Mouse (Mus musculus): ENCODE results near the gene Dnaja2. TPM values are rescaled to one million over a fixed set of nuclear protein-coding genes. Genes with fewer than 3 reads are reported as not detected.

Gene Dnaja2
- total and polyA plus RNA-seq, 3 experiments = 81.1 to 137 (median 105) TPM

GRCm38 (mm10) chr8:85563336-85563735 is 8.2 kb upstream of the Dnaja2 start:
- TF ChIP-seq CTCF (IDR thresholded peaks at IDR 0.05; ENCODE audit: low read depth, low read length) = no peak
- no peak for TF ChIP-seq GATA2 (IDR thresholded peaks at IDR 0.05; ENCODE audit: borderline replicate concordance, low read depth, low read length)
- no peak for TF ChIP-seq POLR2AphosphoS5 (IDR thresholded peaks at IDR 0.05; ENCODE audit: insufficient replicate concordance, low read depth, low read length)
- TF ChIP-seq GATA1 (IDR thresholded peaks at IDR 0.05; ENCODE audit: borderline replicate concordance, low read length) = no peak
- no peak for TF ChIP-seq TAL1 (conservative IDR thresholded peaks at IDR 0.05; ENCODE audit: low read depth, low read length)
- DNase-seq (ENCODE audit: low spot score) (no peak), ATAC-seq (ENCODE audit: extremely low read depth, insufficient number of reproducible peaks, low FRiP score, poor library complexity, severe bottlenecking) (no peak)
- Histone ChIP-seq H3K4me3 (ENCODE audit: low read depth, low read length) (no peak overlapping the region), H3K27me3 (ENCODE audit: insufficient read depth, low read length) (no peaks in the 10 kb centered on the region), H3K4me1 (ENCODE audit: insufficient read depth, low read depth, low read length) (peaks cover 22% of the 10 kb centered on the region), H3K36me3 (replicated peaks) (no peaks in the 10 kb centered on the region), H3K9me3 (replicated peaks) (no peaks in the 10 kb centered on the region)

GRCm38 (mm10) chr8:85559966-85560365 is 4.8 kb upstream of the Dnaja2 start:
- Histone ChIP-seq H3K36me3 (replicated peaks) (no peaks in the 10 kb centered on the region), H3K4me3 (ENCODE audit: low read depth, low read length) (no peak overlapping the region), H3K27me3 (ENCODE audit: insufficient read depth, low read length) (no peaks in the 10 kb centered on the region), H3K9me3 (replicated peaks) (no peaks in the 10 kb centered on the region), H3K4me1 (ENCODE audit: insufficient read depth, low read depth, low read length) (peaks cover 36% of the 10 kb centered on the region)
- no peak for ATAC-seq (ENCODE audit: extremely low read depth, insufficient number of reproducible peaks, low FRiP score, poor library complexity, severe bottlenecking)
- DNase-seq (ENCODE audit: low spot score) = no peak
- TF ChIP-seq GATA2 (IDR thresholded peaks at IDR 0.05; ENCODE audit: borderline replicate concordance, low read depth, low read length) (no peak), GATA1 (IDR thresholded peaks at IDR 0.05; ENCODE audit: borderline replicate concordance, low read length) (no peak), POLR2AphosphoS5 (IDR thresholded peaks at IDR 0.05; ENCODE audit: insufficient replicate concordance, low read depth, low read length) (no peak), TAL1 (conservative IDR thresholded peaks at IDR 0.05; ENCODE audit: low read depth, low read length) (no peak), CTCF (IDR thresholded peaks at IDR 0.05; ENCODE audit: low read depth, low read length) (no peak)

DNA sequence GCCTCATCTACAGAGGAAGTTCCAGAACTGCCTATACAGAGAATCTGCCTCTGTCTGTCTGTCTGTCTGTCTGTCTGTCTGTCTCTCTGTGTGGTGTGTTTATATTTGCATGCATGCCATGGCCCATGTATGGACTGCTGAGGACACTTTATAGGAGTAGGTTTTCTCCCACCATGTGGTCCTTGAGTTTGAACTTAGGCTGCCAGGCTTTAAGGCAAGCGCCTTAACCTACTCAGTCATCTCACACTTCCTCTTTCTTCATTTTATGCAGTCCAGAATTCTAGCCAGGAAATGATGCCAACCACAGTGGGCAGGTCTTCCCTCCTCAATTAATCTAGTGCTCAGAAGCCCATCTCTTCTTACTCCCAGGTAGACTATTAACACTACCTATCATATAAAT is 4.1 kb upstream of the Dnaja2 start:
- H3K27me3 ChIP-seq (ENCODE audit: insufficient read depth, low read length) = no peaks in the 10 kb centered on the region

DNA sequence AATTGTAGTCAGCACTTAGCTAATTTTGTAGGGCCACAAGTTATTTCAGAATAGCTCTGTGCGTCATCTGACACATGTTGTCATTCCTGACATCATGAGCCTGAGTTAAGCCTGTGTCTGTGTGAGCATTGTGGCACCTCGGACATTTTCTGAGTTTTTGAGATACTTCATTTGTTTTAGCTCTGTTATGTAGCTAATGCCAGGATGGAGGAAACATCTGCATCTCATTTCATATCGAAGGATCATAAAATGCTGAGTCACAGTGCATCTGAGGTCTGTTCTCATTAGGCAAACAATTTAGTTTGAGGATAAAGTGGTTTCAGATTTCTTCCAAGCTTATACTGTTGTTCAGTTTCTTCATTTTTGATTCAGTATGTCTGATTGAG is 2.5 kb upstream of the Dnaja2 start:
- Histone ChIP-seq H3K9me3 (replicated peaks) (no peaks in the 10 kb centered on the region), H3K36me3 (replicated peaks) (peaks cover 9% of the 10 kb centered on the region), H3K4me3 (ENCODE audit: low read depth, low read length) (no peak overlapping the region), H3K4me1 (ENCODE audit: insufficient read depth, low read depth, low read length) (peaks cover 40% of the 10 kb centered on the region), H3K27me3 (ENCODE audit: insufficient read depth, low read length) (no peaks in the 10 kb centered on the region)
- DNase-seq (ENCODE audit: low spot score) (no peak), ATAC-seq (ENCODE audit: extremely low read depth, insufficient number of reproducible peaks, low FRiP score, poor library complexity, severe bottlenecking) (no peak)
- TF ChIP-seq GATA1 (IDR thresholded peaks at IDR 0.05; ENCODE audit: borderline replicate concordance, low read length) (no peak), CTCF (IDR thresholded peaks at IDR 0.05; ENCODE audit: low read depth, low read length) (no peak), GATA2 (IDR thresholded peaks at IDR 0.05; ENCODE audit: borderline replicate concordance, low read depth, low read length) (no peak), TAL1 (conservative IDR thresholded peaks at IDR 0.05; ENCODE audit: low read depth, low read length) (no peak), POLR2AphosphoS5 (IDR thresholded peaks at IDR 0.05; ENCODE audit: insufficient replicate concordance, low read depth, low read length) (no peak)

More for the DNA sequence above, 4.1 kb upstream of the Dnaja2 start:
- Histone ChIP-seq H3K9me3 (replicated peaks) (no peaks in the 10 kb centered on the region), H3K4me1 (ENCODE audit: insufficient read depth, low read depth, low read length) (peaks cover 33% of the 10 kb centered on the region), H3K4me3 (ENCODE audit: low read depth, low read length) (no peak overlapping the region), H3K36me3 (replicated peaks) (no peaks in the 10 kb centered on the region)
- no peak for DNase-seq (ENCODE audit: low spot score)
- ATAC-seq (ENCODE audit: extremely low read depth, insufficient number of reproducible peaks, low FRiP score, poor library complexity, severe bottlenecking) = no peak
- TF ChIP-seq CTCF (IDR thresholded peaks at IDR 0.05; ENCODE audit: low read depth, low read length) (no peak), POLR2AphosphoS5 (IDR thresholded peaks at IDR 0.05; ENCODE audit: insufficient replicate concordance, low read depth, low read length) (no peak), TAL1 (conservative IDR thresholded peaks at IDR 0.05; ENCODE audit: low read depth, low read length) (no peak), GATA2 (IDR thresholded peaks at IDR 0.05; ENCODE audit: borderline replicate concordance, low read depth, low read length) (no peak), GATA1 (IDR thresholded peaks at IDR 0.05; ENCODE audit: borderline replicate concordance, low read length) (no peak)

DNA sequence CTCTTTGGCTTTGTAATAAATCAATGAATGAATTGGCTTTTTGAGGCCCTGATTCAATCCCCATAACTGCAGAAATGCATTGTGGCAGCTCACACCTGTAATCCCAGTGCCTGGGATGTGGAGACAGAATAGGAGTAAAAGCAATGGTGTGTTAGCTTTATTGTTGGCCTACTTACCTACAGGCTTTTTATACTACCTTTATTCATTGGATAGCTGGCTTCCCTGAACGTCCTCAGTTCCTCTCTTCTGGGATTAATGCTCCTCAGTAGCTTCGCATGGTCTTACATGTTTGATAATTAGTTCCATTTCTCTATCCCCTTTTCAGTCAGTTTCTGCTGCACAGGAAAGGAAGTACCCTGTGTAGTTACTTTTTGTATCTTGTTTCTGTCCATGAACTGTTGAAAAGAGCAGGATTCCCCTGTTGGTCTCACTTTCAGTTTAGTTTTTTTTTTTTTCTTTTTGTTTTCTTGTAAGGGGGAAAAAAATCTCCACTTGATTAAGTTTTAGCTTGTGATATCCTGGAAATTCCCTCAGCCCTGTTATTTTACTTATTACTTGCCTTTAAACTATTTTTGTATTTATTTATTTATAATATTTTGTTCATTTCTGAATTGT is 1.9 kb upstream of the Dnaja2 start:
- no peak for DNase-seq (ENCODE audit: low spot score)
- no peak for TF ChIP-seq TAL1 (conservative IDR thresholded peaks at IDR 0.05; ENCODE audit: low read depth, low read length)
- TF ChIP-seq CTCF (IDR thresholded peaks at IDR 0.05; ENCODE audit: low read depth, low read length) = no peak
- no peak for TF ChIP-seq POLR2AphosphoS5 (IDR thresholded peaks at IDR 0.05; ENCODE audit: insufficient replicate concordance, low read depth, low read length)
- no peak for TF ChIP-seq GATA1 (IDR thresholded peaks at IDR 0.05; ENCODE audit: borderline replicate concordance, low read length)
- TF ChIP-seq GATA2 (IDR thresholded peaks at IDR 0.05; ENCODE audit: borderline replicate concordance, low read depth, low read length) = no peak
- ATAC-seq (ENCODE audit: extremely low read depth, insufficient number of reproducible peaks, low FRiP score, poor library complexity, severe bottlenecking) = no peak
- Histone ChIP-seq H3K4me3 (ENCODE audit: low read depth, low read length) (no peak overlapping the region; the same call in 1 of the 2 replicates), H3K4me1 (ENCODE audit: insufficient read depth, low read depth, low read length) (peaks cover 45% of the 10 kb centered on the region), H3K9me3 (replicated peaks) (no peaks in the 10 kb centered on the region), H3K36me3 (replicated peaks) (peaks cover 14% of the 10 kb centered on the region), H3K27me3 (ENCODE audit: insufficient read depth, low read length) (no peaks in the 10 kb centered on the region)

GRCm38 (mm10) chr8:85554391-85555180 is 558 bp downstream of the Dnaja2 start:
- ATAC-seq (ENCODE audit: extremely low read depth, insufficient number of reproducible peaks, low FRiP score, poor library complexity, severe bottlenecking) (no peak), DNase-seq (ENCODE audit: low spot score) (peak; percentile 39)
- Histone ChIP-seq H3K4me1 (ENCODE audit: insufficient read depth, low read depth, low read length) (peaks cover 59% of the 10 kb centered on the region), H3K4me3 (ENCODE audit: low read depth, low read length) (peak overlapping the region; percentile 93), H3K36me3 (replicated peaks) (peaks cover 37% of the 10 kb centered on the region), H3K9me3 (replicated peaks) (no peaks in the 10 kb centered on the region), H3K27me3 (ENCODE audit: insufficient read depth, low read length) (no peaks in the 10 kb centered on the region)
- TF ChIP-seq CTCF (IDR thresholded peaks at IDR 0.05; ENCODE audit: low read depth, low read length) (no peak), TAL1 (conservative IDR thresholded peaks at IDR 0.05; ENCODE audit: low read depth, low read length) (no peak), POLR2AphosphoS5 (IDR thresholded peaks at IDR 0.05; ENCODE audit: insufficient replicate concordance, low read depth, low read length) (no peak)

All from G1E (cell line).